Mouse (Mus musculus) thymus, adult 2 months (tissue): ENCODE data around the gene Polr2f.

ENCODE experiments used
- CTCF ChIP-seq: fragments of 200-500 bp; IDR thresholded peaks from 2 replicates; pipeline ENCODE4 v1.5.1; 2012; ENCODE audit warnings: mild to moderate bottlenecking, control low read depth, low read length, moderate library complexity, borderline replicate concordance; ENCODE audit not compliant: control insufficient read depth, poor library complexity, insufficient read depth; ENCODE audit errors: extremely low read depth
- POLR2A ChIP-seq: fragments of 200-500 bp; IDR thresholded peaks from 2 replicates; pipeline ENCODE4 v1.6.1; 2012; ENCODE audit warnings: mild to moderate bottlenecking, low read length, control low read depth, moderate library complexity; ENCODE audit not compliant: control insufficient read depth, poor library complexity, insufficient read depth; ENCODE audit errors: extremely low read depth

GRCm38 (mm10) chr15:79191426-79191825 lies 50.6 kb downstream of the Polr2f start:
- TF ChIP-seq CTCF (no peak), POLR2A (no peak)
